Mouse (Mus musculus) kidney, postnatal 0 days (tissue): ENCODE data around the gene Zfyve1. TPM values are rescaled to one million over a fixed set of nuclear protein-coding genes. Genes with fewer than 3 reads are reported as not detected.

Experiments
- ATAC-seq: fragments of 200-750 bp; cut with Nextera tagmentation; replicated peaks from 2 replicates; pipeline ENCODE4 v1.8.0; 2017; ENCODE audit warnings: low read depth, moderate number of reproducible peaks, moderate TSS enrichment, moderate library complexity; ENCODE audit not compliant: low FRiP score
- DNase-seq: peaks from one replicate; pipeline ENCODE4 v3.0.0-alpha.2; 2016; ENCODE audit warnings: low spot score
- H3K27ac ChIP-seq: fragments of 300-500 bp; sonication (generic); 2 replicates; pipeline ENCODE4 v1.5.1; 2014; ENCODE audit warnings: mild to moderate bottlenecking
- H3K27me3 ChIP-seq: fragments of 300-500 bp; sonication (generic); 2 replicates; pipeline ENCODE4 v1.6.1; 2014; ENCODE audit warnings: low read length, mixed read lengths; ENCODE audit not compliant: insufficient read depth
- H3K36me3 ChIP-seq: fragments of 300-500 bp; sonication (generic); 2 replicates; pipeline ENCODE4 v1.6.1; 2014; ENCODE audit warnings: low read length, mixed read lengths; ENCODE audit not compliant: insufficient read depth
- H3K4me1 ChIP-seq: fragments of 300-500 bp; sonication (generic); replicated peaks from 2 replicates; pipeline ENCODE4 v1.6.1; 2014; ENCODE audit warnings: antibody characterized with exemption, low read length, mixed read lengths; ENCODE audit not compliant: insufficient read depth
- H3K4me2 ChIP-seq: fragments of 300-500 bp; sonication (generic); 2 replicates; pipeline ENCODE4 v1.6.1; 2014; ENCODE audit warnings: mild to moderate bottlenecking, low read length, moderate library complexity, mixed read lengths
- H3K4me3 ChIP-seq: fragments of 300-500 bp; sonication (generic); replicated peaks from 2 replicates; pipeline ENCODE4 v1.5.1; 2014; ENCODE audit warnings: low read depth, low read length
- H3K9ac ChIP-seq: fragments of 300-500 bp; sonication (generic); 2 replicates; pipeline ENCODE4 v1.6.1; 2014; ENCODE audit warnings: low read depth, low read length
- H3K9me3 ChIP-seq: fragments of 300-500 bp; sonication (generic); replicated peaks from 2 replicates; pipeline ENCODE4 v1.6.1; 2016; ENCODE audit warnings: low read length, inconsistent platforms, mixed read lengths
- CTCF ChIP-seq: IDR thresholded peaks from 2 replicates; pipeline ENCODE4 v1.5.1; 2016; ENCODE audit warnings: antibody characterized with exemption, low read depth, mild to moderate bottlenecking, moderate library complexity
- WGBS: fragments of 180-500 bp; shearing (Covaris S2); extraction: QIAGEN DNeasy Blood & Tissue Kit; methylation state at CpG from one replicate; pipeline ENCODE4 v1.1.7; 2014; 5-methylcytosine and 5-hydroxymethylcytosine counted together
- polyA plus RNA-seq: library from polyadenylated mRNA; unstranded; fragments of >200 nt; fragmentation: Nextera tagmentation; extraction: Ambion mirVana; gene quantifications from 2 replicates; pipeline ENCODE4 v1.2.1, GENCODE M21; 2015

The Zfyve1 gene
- polyA plus RNA-seq, 1 experiment from 2014 or later, result 11.9 TPM

GRCm38 (mm10) chr12:83528665-83529064, 68.4 kb downstream of the Zfyve1 start:
- Histone ChIP-seq H3K36me3 (peaks cover 6% of the 10 kb centered on the region; the same call in 1 of the 2 replicates), H3K4me1 (no peaks in the 10 kb centered on the region), H3K27ac (no peak overlapping the region), H3K4me3 (no peak overlapping the region), H3K9me3 (no peaks in the 10 kb centered on the region), H3K4me2 (no peak overlapping the region), H3K9ac (no peak overlapping the region), H3K27me3 (no peaks in the 10 kb centered on the region)
- ATAC-seq, result no peak
- no peak for TF ChIP-seq CTCF
- DNase-seq, result no peak
- WGBS, result 89% methylated on average over 5 of the region's 5 CpGs

GRCm38 (mm10) chr12:83527816-83528215, 69.2 kb downstream of the Zfyve1 start:
- Histone ChIP-seq H3K4me3 (no peak overlapping the region), H3K4me2 (no peak overlapping the region), H3K9ac (no peak overlapping the region), H3K36me3 (peaks cover 6% of the 10 kb centered on the region; the same call in 1 of the 2 replicates), H3K27me3 (no peaks in the 10 kb centered on the region), H3K9me3 (no peaks in the 10 kb centered on the region), H3K27ac (no peak overlapping the region), H3K4me1 (no peaks in the 10 kb centered on the region)
- TF ChIP-seq CTCF, result no peak
- DNase-seq, result no peak
- WGBS, result 60% methylated on average over 6 of the region's 6 CpGs
- ATAC-seq, result no peak

- WGBS, result 74% methylated on average over 18 of the region's 18 CpGs
- no peak for ATAC-seq
- H3K9me3 ChIP-seq, result no peaks in the 10 kb centered on the region
- no peak for TF ChIP-seq CTCF
- H3K36me3 ChIP-seq, result peaks cover 6% of the 10 kb centered on the region; the same call in 1 of the 2 replicates
- H3K4me1 ChIP-seq, result no peaks in the 10 kb centered on the region
- H3K9ac ChIP-seq, result no peak overlapping the region
- no peak overlapping the region for H3K4me3 ChIP-seq
- no peak overlapping the region for H3K4me2 ChIP-seq
- DNase-seq, result no peak
- H3K27ac ChIP-seq, result no peak overlapping the region
- no peaks in the 10 kb centered on the region for H3K27me3 ChIP-seq
Measured at GRCm38 (mm10) chr12:83525822-83526544, 71.0 kb downstream of the Zfyve1 start.

- no peak overlapping the region for H3K27ac ChIP-seq
- no peak for TF ChIP-seq CTCF
- ATAC-seq (no peak), DNase-seq (no peak)
- WGBS, result 72% methylated on average over 5 of the region's 5 CpGs
- H3K27me3 ChIP-seq, result no peaks in the 10 kb centered on the region
- no peaks in the 10 kb centered on the region for H3K9me3 ChIP-seq
- H3K36me3 ChIP-seq, result peaks cover 6% of the 10 kb centered on the region; the same call in 1 of the 2 replicates
- no peak overlapping the region for H3K4me3 ChIP-seq
- no peak overlapping the region for H3K4me2 ChIP-seq
- no peaks in the 10 kb centered on the region for H3K4me1 ChIP-seq
- no peak overlapping the region for H3K9ac ChIP-seq
Measured at GRCm38 (mm10) chr12:83524329-83524728, 72.7 kb downstream of the Zfyve1 start.

GRCm38 (mm10) chr12:83523892-83524291, 73.1 kb downstream of the Zfyve1 start:
- H3K4me1 ChIP-seq, result no peaks in the 10 kb centered on the region
- no peak for TF ChIP-seq CTCF
- peaks cover 6% of the 10 kb centered on the region; the same call in 1 of the 2 replicates for H3K36me3 ChIP-seq
- no peak overlapping the region for H3K9ac ChIP-seq
- no peaks in the 10 kb centered on the region for H3K27me3 ChIP-seq
- DNase-seq (no peak), ATAC-seq (no peak)
- 62% methylated on average over 4 of the region's 4 CpGs for WGBS
- no peak overlapping the region for H3K27ac ChIP-seq
- no peak overlapping the region for H3K4me2 ChIP-seq
- no peak overlapping the region for H3K4me3 ChIP-seq
- H3K9me3 ChIP-seq, result no peaks in the 10 kb centered on the region

- 88% methylated on average over 6 of the region's 6 CpGs for WGBS
- no peak for ATAC-seq
- Histone ChIP-seq H3K4me1 (no peaks in the 10 kb centered on the region), H3K9ac (no peak overlapping the region), H3K4me2 (no peak overlapping the region), H3K9me3 (no peaks in the 10 kb centered on the region), H3K27ac (no peak overlapping the region), H3K36me3 (peaks cover 6% of the 10 kb centered on the region; the same call in 1 of the 2 replicates), H3K27me3 (no peaks in the 10 kb centered on the region), H3K4me3 (no peak overlapping the region)
- DNase-seq, result no peak
- TF ChIP-seq CTCF, result no peak
Measured at GRCm38 (mm10) chr12:83523056-83523455, 74.0 kb downstream of the Zfyve1 start.
